Mouse (Mus musculus): ENCODE measurements at regions not wholly inside any gene's neighbourhood (a gene's known extent, or its start where the extent isn't known, plus 50 kb on each side); places are given as distances from the start of the nearest gene placed in this dataset.
"Not testable (repeated sequence)": the region's sequence is repeated elsewhere in the genome, so short reads cannot be mapped to it uniquely, and the experiment has no call there.

- DNase-seq, result no peak
Measured at GRCm38 (mm10) chr16:55168433-55168832, 129.4 kb downstream of the Zpld1 start.

GRCm38 (mm10) chr16:55166181-55166848 is 131.5 kb downstream of the Zpld1 start:
- DNase-seq, result peak; percentile 27

DNA sequence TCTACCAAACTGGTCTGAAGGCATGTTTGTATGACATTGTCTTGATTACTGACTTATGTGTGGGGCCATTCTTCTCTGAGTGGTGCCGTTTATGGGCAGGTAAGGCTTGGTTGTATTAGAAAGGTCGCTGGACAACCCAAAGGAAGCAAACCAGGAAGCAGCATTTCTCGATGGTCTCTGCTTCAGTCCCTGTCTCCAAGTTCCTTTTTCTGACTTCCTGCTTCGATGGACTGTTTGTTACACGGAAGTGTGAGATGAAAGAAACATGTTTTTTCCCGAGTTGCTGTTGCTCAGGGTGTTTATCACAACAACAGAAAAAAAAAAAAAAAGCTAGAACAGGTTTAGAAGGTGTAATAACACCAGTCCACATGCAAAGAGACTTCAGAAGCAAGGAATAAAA is 134.9 kb downstream of the Zpld1 start:
- DNase-seq, result no peak

DNA sequence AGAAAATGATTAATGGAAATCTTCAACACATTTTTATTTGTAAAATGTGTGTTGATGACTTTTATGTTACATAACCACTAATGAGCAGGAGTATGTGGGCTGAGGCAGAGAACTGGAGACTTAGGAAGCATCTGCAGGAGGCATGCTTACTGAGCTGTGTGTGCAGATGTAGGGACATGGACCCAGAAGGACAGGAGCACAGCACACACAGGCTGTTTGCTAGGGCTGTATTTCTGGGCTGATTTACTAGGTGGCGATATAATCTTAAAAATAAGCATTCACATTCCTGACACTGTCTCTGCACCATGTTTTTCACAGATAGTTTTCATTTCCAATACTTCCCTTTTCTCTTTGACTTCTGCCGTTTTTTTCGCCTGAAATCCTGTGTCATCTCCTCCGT is 146.1 kb downstream of the Zpld1 start:
- peak; percentile 6 for DNase-seq

DNA sequence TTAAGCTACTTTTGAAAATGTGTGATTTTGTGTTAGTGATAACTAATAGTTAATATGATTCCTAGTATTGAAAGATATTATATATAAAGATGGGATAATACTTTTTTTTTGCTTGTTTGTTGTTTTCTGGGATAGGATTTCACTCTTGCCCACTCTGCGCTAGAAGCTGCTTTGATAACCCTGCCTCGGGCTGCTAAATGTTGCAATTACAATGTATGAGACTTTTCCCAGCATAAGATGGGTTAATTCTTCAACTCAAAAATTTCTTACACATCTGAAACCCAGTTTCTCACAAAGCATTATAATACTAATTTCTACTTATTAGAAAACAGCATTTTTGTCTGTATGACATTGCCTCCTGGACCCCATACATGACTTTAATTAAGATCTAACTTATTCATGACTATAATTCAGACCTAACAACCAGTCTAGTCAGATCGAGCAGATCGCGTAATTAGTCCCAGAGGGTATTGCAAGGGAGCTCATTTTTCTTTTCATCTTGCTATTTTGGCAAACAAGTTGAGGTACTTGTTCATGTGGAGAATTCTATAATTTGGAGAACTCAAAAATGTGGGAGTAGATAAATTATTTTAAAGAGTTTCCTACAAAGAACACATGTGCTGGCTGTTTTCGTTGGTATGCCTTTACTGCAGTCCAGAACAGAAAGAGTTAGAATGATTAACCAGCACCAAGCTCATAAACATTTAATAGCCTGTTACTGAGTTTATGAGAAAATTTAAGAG is 155.2 kb downstream of the Zpld1 start:
- DNase-seq, result no peak

- no peak for DNase-seq
Measured at GRCm38 (mm10) chr16:55134961-55135360, 162.8 kb downstream of the Zpld1 start.

- no peak for DNase-seq
Measured at GRCm38 (mm10) chr16:55097651-55098050, 200.1 kb downstream of the Zpld1 start.

- DNase-seq, result peak; percentile 11
Measured at GRCm38 (mm10) chr16:55087461-55087860, 210.3 kb downstream of the Zpld1 start.

DNA sequence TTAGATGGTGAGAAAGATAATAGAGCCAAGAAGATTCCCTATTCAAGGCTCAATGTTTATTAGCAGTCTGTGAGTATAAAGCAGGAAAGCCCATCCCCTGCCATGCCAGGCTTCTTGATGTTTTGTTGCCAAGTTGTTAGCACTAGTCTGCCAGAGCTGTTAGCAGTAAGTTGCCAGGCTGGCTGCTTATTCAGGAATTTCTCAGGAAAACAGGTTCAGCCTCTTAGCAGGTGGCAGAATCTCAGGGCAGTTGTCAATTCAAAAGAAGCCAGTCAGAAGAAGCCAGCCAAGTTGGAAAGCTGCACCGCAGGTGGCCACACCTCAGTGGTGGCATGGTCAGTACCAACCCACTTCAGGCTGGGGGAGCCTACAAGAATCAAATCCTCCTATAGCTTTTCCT is 221.6 kb downstream of the Zpld1 start:
- no peak for DNase-seq

GRCm38 (mm10) chr16:55039777-55040176 is 258.0 kb downstream of the Zpld1 start:
- DNase-seq, result no peak

GRCm38 (mm10) chr16:55001661-55002289 is 296.0 kb downstream of the Zpld1 start:
- DNase-seq, result no peak

GRCm38 (mm10) chr16:54991595-54992240 is 306.1 kb downstream of the Zpld1 start:
- DNase-seq, result no peak

GRCm38 (mm10) chr16:54983759-54984218 is 314.0 kb downstream of the Zpld1 start:
- DNase-seq, result peak; percentile 71

- DNase-seq, result no peak
Measured at GRCm38 (mm10) chr16:54970356-54970755, 327.4 kb downstream of the Zpld1 start.

DNA sequence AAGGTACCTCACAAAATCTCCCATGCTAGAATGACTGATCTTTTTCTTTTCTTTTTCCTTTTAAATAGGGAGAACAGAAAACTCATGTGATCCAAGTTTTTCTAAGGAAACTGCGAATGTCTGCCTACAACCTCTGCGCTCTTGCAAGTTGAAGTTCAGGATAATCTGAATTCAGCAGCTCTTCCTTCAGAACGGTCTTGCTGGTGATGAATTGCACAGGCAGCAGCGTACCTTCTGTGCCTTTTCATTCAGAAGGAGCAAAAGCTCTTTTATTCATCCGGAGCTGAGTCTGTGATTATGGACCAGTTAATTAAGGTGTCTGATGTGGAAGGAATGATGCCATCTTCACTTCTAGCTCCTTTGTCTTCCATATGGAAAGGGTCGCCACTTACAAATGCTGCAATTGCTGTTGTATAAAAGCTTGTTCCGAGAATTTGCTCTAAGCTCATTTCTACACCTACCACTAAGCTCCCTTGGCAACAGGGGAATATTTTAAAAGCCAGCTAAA is 353.9 kb downstream of the Zpld1 start:
- DNase-seq, result no peak

GRCm38 (mm10) chr16:54928259-54928658 is 369.5 kb downstream of the Zpld1 start:
- DNase-seq, result no peak

DNA sequence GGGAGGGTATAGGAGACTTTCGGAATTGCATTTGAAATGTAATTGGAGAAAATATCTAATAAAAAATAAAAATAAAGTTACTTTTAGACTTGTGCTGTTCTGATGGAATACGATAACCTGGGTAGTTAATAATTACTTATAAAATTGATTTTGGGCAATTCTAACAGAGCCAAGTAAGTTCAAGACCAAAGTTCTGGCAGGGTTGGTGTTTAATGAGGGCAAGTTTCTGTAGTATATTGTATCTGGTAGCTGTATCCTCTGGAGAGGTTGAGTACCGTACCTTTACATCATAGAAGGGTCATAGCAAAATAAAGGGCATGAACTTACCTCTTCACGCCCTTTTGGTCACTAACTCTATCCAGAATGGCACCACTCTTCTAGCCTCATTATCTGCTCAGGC is 394.9 kb downstream of the Zpld1 start:
- DNase-seq, result no peak

GRCm38 (mm10) chr16:54901461-54901860 is 396.3 kb downstream of the Zpld1 start:
- no peak for DNase-seq

DNA sequence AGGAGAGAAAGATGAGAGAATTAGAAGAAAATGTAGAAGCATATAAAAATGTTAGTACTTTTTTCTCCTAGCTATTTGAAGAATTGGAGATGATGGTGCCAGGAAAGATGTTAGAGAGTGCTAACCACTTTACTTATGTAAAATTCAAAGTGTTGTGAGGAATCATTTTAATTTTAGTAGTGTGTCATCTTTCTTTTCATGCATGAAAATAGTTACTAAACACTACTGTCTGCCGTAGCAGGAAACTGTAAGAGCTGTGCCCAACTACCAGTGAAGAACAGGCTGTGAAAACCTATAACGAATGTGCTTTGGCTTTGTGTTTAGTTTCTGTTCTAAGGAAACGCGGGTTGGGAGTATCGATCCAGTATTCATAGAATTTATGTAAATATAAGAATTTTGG is 403.1 kb downstream of the Zpld1 start:
- DNase-seq, result no peak

DNA sequence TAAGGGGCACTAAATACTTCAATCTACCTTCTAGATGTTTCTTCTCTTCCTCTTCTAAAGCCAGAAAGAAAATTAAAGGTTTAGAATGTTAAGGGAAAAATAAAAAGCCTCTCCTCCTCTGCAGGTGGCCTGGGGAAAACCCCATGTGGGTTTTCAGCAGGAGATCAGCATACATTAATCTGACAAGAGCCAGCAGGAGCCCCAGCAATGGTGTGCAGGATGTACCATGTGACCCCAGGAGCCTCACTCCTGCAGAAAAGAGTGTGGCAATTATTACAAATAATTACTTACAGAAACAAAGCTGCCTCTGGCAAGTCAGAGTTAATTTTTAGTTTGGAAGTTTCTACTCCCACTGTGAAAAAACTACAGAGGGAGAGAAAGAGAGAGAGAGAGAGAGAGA is 440.4 kb downstream of the Zpld1 start:
- DNase-seq, result no peak

DNA sequence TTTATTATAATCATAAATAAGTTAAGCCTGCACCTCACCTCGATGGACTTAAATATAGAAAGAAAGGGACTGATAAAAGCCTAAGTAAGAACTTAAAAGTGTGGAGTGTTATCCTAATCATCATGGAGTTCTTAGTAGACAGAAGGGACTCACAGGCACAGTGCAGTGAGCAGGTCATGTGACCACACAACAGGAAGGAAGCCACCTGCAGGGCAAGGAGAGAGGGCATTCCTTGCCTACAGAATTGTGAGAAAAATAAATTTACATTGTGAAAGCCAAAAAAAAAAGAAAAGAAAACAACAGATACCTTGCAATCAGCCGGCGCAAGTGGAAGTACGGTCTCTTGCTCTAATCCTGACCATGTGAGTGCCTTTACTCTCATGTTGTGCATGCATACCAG is 454.8 kb downstream of the Zpld1 start:
- DNase-seq, result not testable (repeated sequence)

Data from adrenal gland, postnatal 10 days (tissue).